Mouse (Mus musculus): Measurements from ENCODE around the gene Zar1l.

- TF ChIP-seq CTCF (IDR thresholded peaks at IDR 0.05; ENCODE audit: control insufficient read depth, insufficient read depth, low read length) (no peak), POLR2A (IDR thresholded peaks at IDR 0.05; ENCODE audit: borderline replicate concordance, control insufficient read depth, low read depth, low read length) (no peak)
Observed at GRCm38 (mm10) chr5:150566226-150566625, 48.3 kb upstream of the Zar1l start.

All from bone marrow, adult 2 months (tissue).